In genomic region chr9:59930248-59930647, GRCm38 (mm10) we compare ENCODE assay signal across 33 mouse cellular contexts. TPM values are rescaled to one million over a fixed set of nuclear protein-coding genes. Genes with fewer than 3 reads are reported as not detected.
DNase-seq lines count a peak whose midpoint lies in the region; ATAC-seq and TF ChIP-seq lines count a peak whose summit lies in the region.
"Had no signal": no experiment of that assay in that cellular context is flagged by ENCODE, and none has a peak within 500 bp of the region (broad histone marks: within the 10 kb centered on the region; RNA-seq: fewer than 3 reads in every experiment).

No protein-coding gene starts in this region.

- no peak overlapping the region for H3K4me3 ChIP-seq in CH12.LX (replicated peaks in 1 of 3; ENCODE audit: low read depth in 2 of 3, low read length in 2 of 3, poor library complexity in 1 of 3)
- no peak overlapping the region for H3K4me3 ChIP-seq in forebrain, embryonic 16.5 days (replicated peaks; ENCODE audit: low read length)
- no peak overlapping the region for H3K4me3 ChIP-seq in forebrain, embryonic 11.5 days (ENCODE audit: low read depth, low read length)
- H3K4me3 ChIP-seq: embryonic facial prominence, embryonic 12.5 days; embryonic facial prominence, embryonic 15.5 days; forebrain, embryonic 12.5 days; forebrain, embryonic 15.5 days; hindbrain, embryonic 12.5 days; hindbrain, embryonic 15.5 days had no signal

- H3K9ac ChIP-seq in CH12.LX (ENCODE audit: insufficient read depth, low read depth), result no peak overlapping the region
- H3K9ac ChIP-seq in forebrain, embryonic 16.5 days (replicated peaks; ENCODE audit: low read depth, low read length), result no peak overlapping the region
- no peak overlapping the region for H3K9ac ChIP-seq in forebrain, embryonic 11.5 days (ENCODE audit: low read length)
- H3K9ac ChIP-seq: embryonic facial prominence, embryonic 12.5 days; embryonic facial prominence, embryonic 15.5 days; forebrain, embryonic 12.5 days; forebrain, embryonic 15.5 days; hindbrain, embryonic 12.5 days; hindbrain, embryonic 15.5 days had no signal

- 76% methylated on average over 3 of the region's 3 CpGs for WGBS in forebrain, embryonic 16.5 days
- 77% methylated on average over 3 of the region's 3 CpGs for WGBS in forebrain, embryonic 11.5 days

- peaks cover 0 to 7% of the 10 kb centered on the region in 2 experiments for H3K36me3 ChIP-seq in CH12.LX (replicated peaks in 1 of 2; ENCODE audit: control insufficient read depth in 1 of 2, insufficient read depth in 1 of 2, low read length in 1 of 2)
- H3K36me3 ChIP-seq in forebrain, embryonic 16.5 days (ENCODE audit: control insufficient read depth, insufficient read depth), result peaks cover 4% of the 10 kb centered on the region
- no peaks in the 10 kb centered on the region for H3K36me3 ChIP-seq in forebrain, embryonic 11.5 days (ENCODE audit: control insufficient read depth, insufficient read depth, low read length)
- H3K36me3 ChIP-seq: forebrain, embryonic 12.5 days had no signal

- no peaks in the 10 kb centered on the region for H3K79me2 ChIP-seq in CH12.LX (replicated peaks; ENCODE audit: control insufficient read depth, extremely low read depth, insufficient read depth, poor library complexity, severe bottlenecking)

- in situ Hi-C loops in CH12.LX (cut with MboI; ENCODE audit: low pct_ligation_motif_present, low pct_unique_long_range_greater_than_20kb, low sequenced_read_pairs), result no loop called here

- dilution Hi-C loops in CH12.LX (cut with MboI; ENCODE audit: extremely low pct_ligation_motif_present, extremely low pct_unique_long_range_greater_than_20kb, low sequenced_read_pairs), result no loop called here

- H3K27ac ChIP-seq in CH12.LX (ENCODE audit: insufficient read depth, low read depth), result no peak overlapping the region
- no peak overlapping the region for H3K27ac ChIP-seq in forebrain, embryonic 16.5 days (ENCODE audit: low read length)
- H3K27ac ChIP-seq in forebrain, embryonic 11.5 days (ENCODE audit: low read depth, low read length), result no peak overlapping the region
- H3K27ac ChIP-seq: embryonic facial prominence, embryonic 12.5 days; embryonic facial prominence, embryonic 15.5 days; forebrain, embryonic 12.5 days; forebrain, embryonic 15.5 days; hindbrain, embryonic 12.5 days; hindbrain, embryonic 15.5 days had no signal

- TF ChIP-seq RAD21 in CH12.LX (IDR thresholded peaks at IDR 0.05; ENCODE audit: low read depth, low read length), result no peak

- no peak overlapping the region for H3K4me2 ChIP-seq in CH12.LX (ENCODE audit: insufficient read depth, low read depth, poor library complexity, severe bottlenecking)
- H3K4me2 ChIP-seq in forebrain, embryonic 16.5 days (ENCODE audit: low read length), result no peak overlapping the region
- no peak overlapping the region for H3K4me2 ChIP-seq in forebrain, embryonic 11.5 days (ENCODE audit: low read depth, low read length, severe bottlenecking)
- H3K4me2 ChIP-seq: embryonic facial prominence, embryonic 12.5 days; embryonic facial prominence, embryonic 15.5 days; forebrain, embryonic 12.5 days; forebrain, embryonic 15.5 days; heart, embryonic 11.5 days; hindbrain, embryonic 12.5 days; hindbrain, embryonic 15.5 days had no signal

- no peak for TF ChIP-seq POLR2A in CH12.LX (IDR thresholded peaks at IDR 0.05; ENCODE audit: low read depth, low read length)

- H3K4me1 ChIP-seq in CH12.LX (ENCODE audit: control insufficient read depth in 1 of 2, insufficient read depth in 2 of 2), result peaks cover 0 to 19% of the 10 kb centered on the region in 2 experiments; a peak in 1 of 4 replicates
- H3K4me1 ChIP-seq in forebrain, embryonic 16.5 days (replicated peaks; ENCODE audit: control insufficient read depth, insufficient read depth, low read length), result no peaks in the 10 kb centered on the region
- H3K4me1 ChIP-seq in forebrain, embryonic 11.5 days (replicated peaks; ENCODE audit: control insufficient read depth, insufficient read depth, low read length), result no peaks in the 10 kb centered on the region
- H3K4me1 ChIP-seq: embryonic facial prominence, embryonic 12.5 days; embryonic facial prominence, embryonic 15.5 days; forebrain, embryonic 12.5 days; forebrain, embryonic 15.5 days; hindbrain, embryonic 12.5 days; hindbrain, embryonic 15.5 days had no signal

- H3K9me3 ChIP-seq in CH12.LX (replicated peaks; ENCODE audit: low read length), result peaks cover 4% of the 10 kb centered on the region
- no peaks in the 10 kb centered on the region for H3K9me3 ChIP-seq in forebrain, embryonic 16.5 days (ENCODE audit: control insufficient read depth, low read length)
- H3K9me3 ChIP-seq in forebrain, embryonic 11.5 days (ENCODE audit: control insufficient read depth, low read length), result no peaks in the 10 kb centered on the region; the same call in 1 of the 2 replicates
- H3K9me3 ChIP-seq: embryonic facial prominence, embryonic 12.5 days; embryonic facial prominence, embryonic 15.5 days; forebrain, embryonic 12.5 days; forebrain, embryonic 15.5 days; G1E; hindbrain, embryonic 12.5 days had no signal

- H3K27me3 ChIP-seq in CH12.LX (replicated peaks), result no peaks in the 10 kb centered on the region
- no peaks in the 10 kb centered on the region for H3K27me3 ChIP-seq in forebrain, embryonic 16.5 days (replicated peaks; ENCODE audit: control insufficient read depth, insufficient read depth, low read length)
- no peaks in the 10 kb centered on the region for H3K27me3 ChIP-seq in forebrain, embryonic 11.5 days (ENCODE audit: control insufficient read depth, insufficient read depth, low read length)
- H3K27me3 ChIP-seq: embryonic facial prominence, embryonic 12.5 days; embryonic facial prominence, embryonic 15.5 days; forebrain, embryonic 12.5 days; forebrain, embryonic 15.5 days; hindbrain, embryonic 12.5 days; hindbrain, embryonic 15.5 days had no signal

- peak; percentile 14 for DNase-seq in 416B (ENCODE audit: low read depth)
- DNase-seq in CH12.LX (ENCODE audit: extremely low read depth), result peak; percentile 24
- peak; percentile 30 for DNase-seq in R1 (ENCODE audit: low read depth, low spot score)
- DNase-seq in gastrocnemius, postnatal 25 days, result no peak
- no peak for DNase-seq in forebrain, embryonic 11.5 days (ENCODE audit: low spot score)
- DNase-seq: adrenal gland, adult 8-10 months; adrenal gland, postnatal 25 days; cerebellum, adult 18-20 months; cerebellum, adult 9-11 months; cerebellum, postnatal 25 days; gastrocnemius, postnatal 10 days; heart, adult 11 months had no signal

- TF ChIP-seq CTCF in CH12.LX (conservative IDR thresholded peaks at IDR 0.05 in 1 of 2, IDR thresholded peaks at IDR 0.05 in 1 of 2; ENCODE audit: low read depth in 2 of 2, low read length in 2 of 2), result no peak

- no peak for TF ChIP-seq EP300 in CH12.LX (IDR thresholded peaks at IDR 0.05; ENCODE audit: low read length)

- ATAC-seq in forebrain, embryonic 16.5 days, result no peak
- ATAC-seq in forebrain, embryonic 11.5 days (replicated peaks; ENCODE audit: low FRiP score), result no peak
- ATAC-seq: activated CD4-positive, CD25-positive, alpha-beta regulatory T cell, adult 4 months; CD4-positive, CD25-positive, alpha-beta regulatory T cell, adult 4 months; forebrain, embryonic 15.5 days; intestine, postnatal 0 days had no signal

TF ChIP-seq in CH12.LX, 34 proteins besides CTCF, POLR2A, EP300 and RAD21:
- TF ChIP-seq TBP (conservative IDR thresholded peaks at IDR 0.05; ENCODE audit: low read depth, low read length) (no peak), MAX (IDR thresholded peaks at IDR 0.05; ENCODE audit: low read length) (no peak), POLR2AphosphoS2 (IDR thresholded peaks at IDR 0.05; ENCODE audit: low read depth, low read length) (no peak), MAFK (IDR thresholded peaks at IDR 0.05; ENCODE audit: insufficient replicate concordance, low read length) (peak; percentile 77), ZC3H11A (IDR thresholded peaks at IDR 0.05; ENCODE audit: low read depth, low read length) (no peak), BHLHE40 (IDR thresholded peaks at IDR 0.05; ENCODE audit: low read depth, low read length) (no peak)
TF ChIP-seq in CH12.LX: peak in this region for 1.

RNA-seq across cellular contexts. Expression of gene Nr2e3, which starts 30.2 kb away (rescaled TPM):
- 0.13 TPM in 1 of 2 replicates, not detected in the other for total RNA-seq in CH12.LX (2012; rRNA removed)
- not detected in 2 replicates for total RNA-seq in CH12.LX (2014; rRNA removed)
- not detected in 2 replicates for polyA plus RNA-seq in CH12.LX (2012; ENCODE audit: insufficient read length, low read depth)
- not detected for total RNA-seq in gastrocnemius, postnatal 25 days (2021)
- not detected in 2 replicates for polyA plus RNA-seq in forebrain, embryonic 16.5 days (2015; fragmentation: Nextera tagmentation; extraction: Ambion mirVana)
- polyA plus RNA-seq in forebrain, embryonic 11.5 days (2014; fragmentation: Nextera tagmentation; extraction: Ambion mirVana), result not detected in 2 replicates
- total RNA-seq: adrenal gland, adult 8-10 months; adrenal gland, postnatal 25 days; common myeloid progenitor, adult 5-6 weeks; gastrocnemius, adult 18-20 months; gastrocnemius, postnatal 10 days; gastrocnemius, postnatal 4 days; heart, adult 8-10 months; heart, postnatal 25 days; hematopoietic stem cell, adult 5-6 weeks had no signal
- polyA plus RNA-seq: activated CD4-positive, CD25-positive, alpha-beta regulatory T cell, adult 4 months; C2C12; CD4-positive, CD25-positive, alpha-beta regulatory T cell, adult 4 months; forebrain, embryonic 15.5 days; G1E; heart, embryonic 11.5 days; heart, embryonic 14.5 days; heart, postnatal 0 days; hindbrain, embryonic 15.5 days had no signal

Comparison
In these comparisons a context has a peak if more than half of its experiments do, and no peak if none do; other contexts are left out.
1. DNase-seq: peak in 416B (single experiment), CH12.LX (single experiment) and R1 (single experiment); none in gastrocnemius, postnatal 25 days (single experiment) and forebrain, embryonic 11.5 days (single experiment).